In the genomic region with DNA sequence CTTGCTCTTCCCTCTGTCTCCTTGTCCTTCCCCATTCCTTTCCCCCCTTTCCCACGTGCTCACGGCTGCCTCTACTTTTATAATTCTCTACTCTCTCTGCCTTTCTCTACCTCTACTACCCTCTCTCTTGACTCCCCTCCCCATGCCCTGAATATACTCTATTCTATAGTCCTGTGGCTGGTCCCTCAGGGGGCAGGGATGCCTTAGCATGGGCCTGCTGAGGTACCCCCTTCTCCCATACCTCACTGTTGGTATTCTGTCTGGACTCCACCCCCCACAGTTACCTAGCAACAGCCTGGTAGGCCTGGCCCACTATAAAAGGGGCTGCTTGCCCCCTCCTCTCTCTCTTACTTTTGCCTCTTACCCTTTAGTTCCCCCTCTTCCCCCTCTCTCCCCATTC, we compare ENCODE assay signal across 24 mouse cellular contexts. TPM values are rescaled to one million over a fixed set of nuclear protein-coding genes. Genes with fewer than 3 reads are reported as not detected.
DNase-seq lines count a peak whose midpoint lies in the region; ATAC-seq and TF ChIP-seq lines count a peak whose summit lies in the region.
"Had no signal": no experiment of that assay in that cellular context is flagged by ENCODE, and none has a peak within 500 bp of the region (broad histone marks: within the 10 kb centered on the region; RNA-seq: fewer than 3 reads in every experiment).

No protein-coding gene starts in this region.

- 0 out of 2 replicates have a peak overlapping the region, but pooled peaks have one; percentile 71 for H3K9ac ChIP-seq in liver, embryonic 12.5 days
- peak overlapping the region; percentile 42; the same call in 1 of the 2 replicates for H3K9ac ChIP-seq in ES-Bruce4 (ENCODE audit: low read depth, poor library complexity, severe bottlenecking)
- H3K9ac ChIP-seq: heart, embryonic 12.5 days; kidney, embryonic 15.5 days had no signal

- ATAC-seq in liver, embryonic 12.5 days, result no peak
- ATAC-seq in megakaryocyte-erythroid progenitor cell, adult 5-6 weeks (replicated peaks; ENCODE audit: low FRiP score, low TSS enrichment, poor library complexity, severe bottlenecking), result no peak
- ATAC-seq: forebrain, embryonic 16.5 days; hindbrain, postnatal 0 days; intestine, postnatal 0 days had no signal

- peak overlapping the region; percentile 87 for H3K27ac ChIP-seq in liver, embryonic 12.5 days
- peak overlapping the region; percentile 45 for H3K27ac ChIP-seq in ES-Bruce4 (ENCODE audit: insufficient read depth, low read length)
- peak overlapping the region; percentile 92 for H3K27ac ChIP-seq in limb, embryonic 10.5 days

- no peak for TF ChIP-seq POLR2A in ES-Bruce4 (IDR thresholded peaks at IDR 0.05; ENCODE audit: insufficient read depth, low read length)

- peak; percentile 21 for DNase-seq in embryo, embryonic 10.5 days (ENCODE audit: low spot score)
- no peak for DNase-seq in embryo, embryonic 10 days (ENCODE audit: low spot score)
- DNase-seq in liver, result no peak
- no peak for DNase-seq in limb, embryonic 10.5 days (ENCODE audit: low spot score)
- no peak for DNase-seq in kidney, postnatal 25 days
- DNase-seq: adrenal gland, adult 2 months; gastrocnemius, postnatal 36 days; heart, postnatal 14 days; lung, postnatal 4 days; right cerebral cortex, postnatal 14 days; spleen, adult 18-20 months had no signal

- WGBS in liver, embryonic 12.5 days (ENCODE audit: insufficient replicate concordance), result 57% methylated on average over 2 of the region's 2 CpGs
- 71% methylated on average over 2 of the region's 2 CpGs for WGBS in limb, embryonic 10.5 days

- no peak overlapping the region for H3K4me3 ChIP-seq in liver, embryonic 12.5 days
- H3K4me3 ChIP-seq in ES-Bruce4 (ENCODE audit: low read depth, low read length), result no peak overlapping the region
- H3K4me3 ChIP-seq in limb, embryonic 10.5 days, result no peak overlapping the region
- H3K4me3 ChIP-seq: heart, embryonic 12.5 days had no signal

- no peaks in the 10 kb centered on the region for H3K27me3 ChIP-seq in liver, embryonic 12.5 days (replicated peaks)
- H3K27me3 ChIP-seq in ES-Bruce4 (ENCODE audit: control insufficient read depth, insufficient read depth, low read length, poor library complexity, severe bottlenecking), result no peaks in the 10 kb centered on the region
- H3K27me3 ChIP-seq in limb, embryonic 10.5 days (ENCODE audit: low read depth, poor library complexity, severe bottlenecking), result no peaks in the 10 kb centered on the region
- H3K27me3 ChIP-seq: CH12.LX; embryonic facial prominence, embryonic 12.5 days; heart, embryonic 12.5 days; kidney, embryonic 15.5 days; lung, embryonic 15.5 days; midbrain, embryonic 12.5 days; neural tube, embryonic 13.5 days had no signal

- peak overlapping the region; percentile 69 for H3K4me2 ChIP-seq in liver, embryonic 12.5 days

- H3K36me3 ChIP-seq in liver, embryonic 12.5 days, result peaks cover 46% of the 10 kb centered on the region
- H3K36me3 ChIP-seq in ES-Bruce4 (ENCODE audit: control insufficient read depth, insufficient read depth, low read length, poor library complexity, severe bottlenecking), result peaks cover 20% of the 10 kb centered on the region
- peaks cover 43% of the 10 kb centered on the region for H3K36me3 ChIP-seq in limb, embryonic 10.5 days

- H3K4me1 ChIP-seq in liver, embryonic 12.5 days, result peaks cover 32% of the 10 kb centered on the region
- peaks cover 6% of the 10 kb centered on the region for H3K4me1 ChIP-seq in ES-Bruce4 (ENCODE audit: control insufficient read depth, insufficient read depth, low read length)
- peaks cover 23% of the 10 kb centered on the region for H3K4me1 ChIP-seq in limb, embryonic 10.5 days

- no peak for TF ChIP-seq EP300 in ES-Bruce4 (IDR thresholded peaks at IDR 0.05; ENCODE audit: insufficient read depth, low read depth, low read length)

- no peaks in the 10 kb centered on the region for H3K9me3 ChIP-seq in liver, embryonic 12.5 days (replicated peaks)
- H3K9me3 ChIP-seq in ES-Bruce4 (replicated peaks; ENCODE audit: control insufficient read depth, insufficient read depth, low read length, poor library complexity, severe bottlenecking), result no peaks in the 10 kb centered on the region
- no peaks in the 10 kb centered on the region for H3K9me3 ChIP-seq in limb, embryonic 10.5 days (replicated peaks)
- H3K9me3 ChIP-seq: embryonic facial prominence, embryonic 12.5 days; heart, embryonic 12.5 days; kidney, embryonic 15.5 days; lung, embryonic 15.5 days; midbrain, embryonic 12.5 days; neural tube, embryonic 13.5 days had no signal

- no peak for TF ChIP-seq CTCF in ES-Bruce4 (IDR thresholded peaks at IDR 0.05; ENCODE audit: low read depth, low read length)

RNA-seq across cellular contexts. Expression of a gene that starts 1.2 kb away (rescaled TPM):
- polyA plus RNA-seq in liver, embryonic 12.5 days (2016; fragmentation: Nextera tagmentation; extraction: Ambion mirVana), result 42.9 and 45.0 TPM in 2 replicates
- 67.4 and 68.5 TPM in 2 replicates for polyA plus RNA-seq in ES-Bruce4 (2011; ENCODE audit: insufficient read depth, insufficient read length, low read depth, missing spikeins)
- 74.6 and 88.2 TPM in 2 replicates for polyA plus RNA-seq in limb, embryonic 10.5 days (2016; fragmentation: Nextera tagmentation; extraction: Ambion mirVana)
- 38.7 and 39.4 TPM in 2 replicates for total RNA-seq in megakaryocyte-erythroid progenitor cell, adult 5-6 weeks (2014; fragmentation: Nextera tagmentation)
- 64.8 and 65.4 TPM in 2 replicates for total RNA-seq in megakaryocyte-erythroid progenitor cell, adult 5-6 weeks (2017)

RNA-seq across cellular contexts. Expression of a gene that starts 34.8 kb away (rescaled TPM):
- polyA plus RNA-seq in liver, embryonic 12.5 days (2016; fragmentation: Nextera tagmentation; extraction: Ambion mirVana), result 29.7 and 30.5 TPM in 2 replicates
- 39.0 and 40.7 TPM in 2 replicates for polyA plus RNA-seq in ES-Bruce4 (2011; ENCODE audit: insufficient read depth, insufficient read length, low read depth, missing spikeins)
- 25.9 and 31.8 TPM in 2 replicates for polyA plus RNA-seq in limb, embryonic 10.5 days (2016; fragmentation: Nextera tagmentation; extraction: Ambion mirVana)
- total RNA-seq in megakaryocyte-erythroid progenitor cell, adult 5-6 weeks (2014; fragmentation: Nextera tagmentation), result 31.3 and 39.8 TPM in 2 replicates
- total RNA-seq in megakaryocyte-erythroid progenitor cell, adult 5-6 weeks (2017), result 29.2 and 48.4 TPM in 2 replicates

RNA-seq across cellular contexts. Expression of a gene that starts 35.0 kb away (rescaled TPM):
- polyA plus RNA-seq in liver, embryonic 12.5 days (2016; fragmentation: Nextera tagmentation; extraction: Ambion mirVana), result 66.5 and 73.8 TPM in 2 replicates
- 247 and 264 TPM in 2 replicates for polyA plus RNA-seq in ES-Bruce4 (2011; ENCODE audit: insufficient read depth, insufficient read length, low read depth, missing spikeins)
- polyA plus RNA-seq in limb, embryonic 10.5 days (2016; fragmentation: Nextera tagmentation; extraction: Ambion mirVana), result 49.7 and 52.1 TPM in 2 replicates
- total RNA-seq in megakaryocyte-erythroid progenitor cell, adult 5-6 weeks (2014; fragmentation: Nextera tagmentation), result 76.0 and 78.6 TPM in 2 replicates
- total RNA-seq in megakaryocyte-erythroid progenitor cell, adult 5-6 weeks (2017), result 107 and 132 TPM in 2 replicates
